Mouse (Mus musculus) testis, adult 2 months (tissue): Measurements from ENCODE around the gene Spryd4. TPM values are rescaled to one million over a fixed set of nuclear protein-coding genes. Genes with fewer than 3 reads are reported as not detected.
"Not testable (repeated sequence)": the region's sequence is repeated elsewhere in the genome, so short reads cannot be mapped to it uniquely, and the experiment has no call there.

Source experiments
- H3K27ac ChIP-seq: fragments of 200-500 bp; 2 replicates; pipeline ENCODE4 v1.5.1; 2012; ENCODE audit warnings: low read depth, low read length; ENCODE audit not compliant: control insufficient read depth, insufficient read depth
- H3K27me3 ChIP-seq: fragments of 200-500 bp; 2 replicates; pipeline ENCODE4 v1.6.1; 2012; ENCODE audit warnings: mild to moderate bottlenecking, low read length, moderate library complexity; ENCODE audit not compliant: control insufficient read depth, insufficient read depth
- H3K36me3 ChIP-seq: fragments of 200-500 bp; 2 replicates; pipeline ENCODE4 v1.6.1; 2012; ENCODE audit warnings: mild to moderate bottlenecking, low read length; ENCODE audit not compliant: control insufficient read depth, insufficient read depth
- H3K4me1 ChIP-seq: fragments of 200-500 bp; 2 replicates; pipeline ENCODE4 v1.6.1; 2012; ENCODE audit warnings: low read length; ENCODE audit not compliant: control insufficient read depth, insufficient read depth
- H3K4me3 ChIP-seq: fragments of 200-500 bp; 2 replicates; pipeline ENCODE4 v1.5.1; 2012; ENCODE audit warnings: low read depth, mild to moderate bottlenecking, low read length, moderate library complexity, mixed read lengths; ENCODE audit not compliant: control insufficient read depth
- CTCF ChIP-seq: fragments of 200-500 bp; IDR thresholded peaks from 2 replicates; pipeline ENCODE4 v1.5.1; 2012; ENCODE audit warnings: low read depth, mild to moderate bottlenecking, inconsistent platforms, low read length, moderate library complexity; ENCODE audit not compliant: control insufficient read depth, insufficient read depth, insufficient replicate concordance
- POLR2A ChIP-seq: fragments of 200-500 bp; IDR thresholded peaks from 2 replicates; pipeline ENCODE4 v1.6.1; 2012; ENCODE audit warnings: low read depth, mild to moderate bottlenecking, inconsistent platforms, low read length, moderate library complexity; ENCODE audit not compliant: control insufficient read depth
- polyA plus RNA-seq: library from polyadenylated mRNA; depleted of rRNA; stranded (reverse); fragments of >200 nt; gene quantifications from 2 replicates; pipeline ENCODE4 v1.2.3, GENCODE M21; 2012

Gene Spryd4
- polyA plus RNA-seq, 1 experiment = 3.1 TPM

DNA sequence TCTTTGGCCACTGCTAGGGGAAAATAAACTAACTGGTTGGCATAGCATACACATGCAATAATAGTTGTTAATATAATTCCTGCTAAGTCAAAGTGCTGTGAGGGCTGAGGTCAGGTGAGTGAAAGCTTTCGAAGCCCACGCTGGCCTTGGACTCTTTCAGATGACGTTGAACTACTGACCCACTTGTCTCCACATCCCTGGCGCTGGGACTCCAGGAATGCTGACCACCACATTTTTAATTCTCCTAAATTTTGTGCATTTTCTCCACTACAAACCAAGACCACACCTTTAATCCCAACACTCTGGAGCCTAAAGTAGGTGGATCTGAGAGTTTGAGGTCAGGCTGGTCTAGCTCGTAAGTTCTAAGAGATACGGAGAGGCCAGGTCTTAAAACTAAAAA is 18.5 kb downstream of the Spryd4 start:
- Histone ChIP-seq H3K4me3 (no peak overlapping the region), H3K27ac (no peak overlapping the region), H3K4me1 (peaks cover 10% of the 10 kb centered on the region), H3K36me3 (no peaks in the 10 kb centered on the region), H3K27me3 (no peaks in the 10 kb centered on the region)
- TF ChIP-seq POLR2A = no peak
- no peak for TF ChIP-seq CTCF

DNA sequence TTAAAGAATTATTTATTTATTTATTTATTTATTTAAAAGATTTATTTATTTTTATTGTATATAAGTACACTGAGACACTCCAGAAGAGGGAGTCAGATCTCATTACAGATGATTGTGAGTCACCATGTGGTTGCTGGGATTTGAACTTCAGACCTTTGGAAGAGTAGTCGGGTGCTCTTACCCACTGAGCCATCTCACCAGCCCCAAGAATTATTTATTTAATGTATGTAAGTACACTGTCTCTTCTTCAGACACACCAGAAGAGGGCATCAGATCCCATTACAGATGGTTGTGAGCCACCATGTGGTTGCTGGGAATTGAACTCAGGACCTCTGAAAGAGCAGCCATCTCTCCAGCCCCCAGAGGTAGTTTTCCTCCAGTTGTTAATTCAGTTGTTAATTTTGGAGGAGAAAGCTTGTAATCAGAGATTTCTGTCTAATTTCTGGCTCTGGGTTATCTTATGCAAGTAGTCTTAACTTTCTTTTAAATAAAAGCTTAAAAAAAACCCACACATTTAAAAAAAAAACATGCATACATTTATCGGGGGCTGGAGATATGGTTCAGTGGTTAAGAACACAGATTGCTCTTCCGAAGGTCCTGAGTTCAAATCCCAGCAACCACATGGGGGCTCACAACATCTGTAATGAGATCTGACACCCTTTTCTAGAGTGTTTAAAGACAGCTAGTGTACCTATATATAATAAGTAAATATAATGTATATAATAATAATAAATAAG is 19.4 kb downstream of the Spryd4 start:
- H3K4me1 ChIP-seq, H3K36me3 ChIP-seq, H3K27ac ChIP-seq: not testable (repeated sequence)

DNA sequence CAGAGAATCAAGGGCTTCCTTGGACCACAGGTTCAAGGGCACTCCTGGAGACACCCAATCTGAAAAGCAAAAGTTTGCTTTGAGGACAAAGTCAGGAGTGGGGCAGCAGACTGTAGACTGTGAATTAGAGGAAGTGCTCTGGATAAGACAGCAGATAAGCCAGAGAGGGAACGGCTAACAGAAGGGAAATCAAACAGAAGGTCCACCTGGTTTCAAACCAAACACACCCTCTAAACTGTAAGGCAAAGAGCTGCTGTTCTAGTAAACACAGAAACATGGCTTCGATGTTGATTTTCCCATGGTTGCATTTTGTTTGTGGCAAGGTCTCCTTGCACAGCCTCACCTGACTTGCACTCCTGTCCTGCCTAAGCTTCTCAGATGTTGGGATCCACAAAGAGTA is 20.1 kb downstream of the Spryd4 start:
- no peak overlapping the region for H3K4me3 ChIP-seq
- TF ChIP-seq POLR2A = no peak
- no peak for TF ChIP-seq CTCF

More for the DNA sequence above, 19.4 kb downstream of the Spryd4 start:
- H3K27me3 ChIP-seq, H3K4me3 ChIP-seq: not testable (repeated sequence)

DNA sequence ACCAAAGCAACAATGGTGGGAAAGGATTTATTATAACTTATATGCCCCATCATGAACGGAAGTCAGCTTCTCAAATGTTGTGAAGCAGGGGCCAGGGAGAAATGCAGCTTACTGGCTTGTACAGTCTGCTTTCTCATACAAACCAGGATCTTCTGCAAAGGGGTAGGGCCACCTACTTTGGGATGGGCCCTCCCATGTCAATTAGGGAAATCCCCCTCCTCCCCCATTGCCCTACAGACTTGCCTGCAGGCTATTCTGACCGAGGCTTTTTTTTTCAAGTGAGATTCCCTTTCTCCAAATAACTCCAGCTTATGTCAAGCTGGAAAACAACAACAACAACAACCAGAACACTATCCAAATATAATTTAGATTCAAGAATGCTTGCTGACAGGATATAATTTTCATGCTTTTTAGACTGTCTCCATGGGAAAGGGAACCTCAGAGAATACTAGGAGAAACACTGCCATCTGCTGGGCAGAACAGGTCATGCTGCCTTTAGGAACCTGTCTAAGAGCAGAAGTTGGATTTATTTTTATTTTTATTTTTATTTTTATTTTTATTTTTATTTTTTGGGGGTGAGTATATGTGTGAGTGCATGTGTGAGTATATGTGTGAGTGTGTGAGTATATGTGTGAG is 23.2 kb downstream of the Spryd4 start:
- no peak overlapping the region for H3K4me3 ChIP-seq
- H3K4me1 ChIP-seq = no peaks in the 10 kb centered on the region; the same call in none of the 2 replicates
- H3K36me3 ChIP-seq = no peaks in the 10 kb centered on the region
- no peak overlapping the region for H3K27ac ChIP-seq
- TF ChIP-seq CTCF (peak; percentile 34; the same call in 1 of the 2 replicates), POLR2A (no peak)
- H3K27me3 ChIP-seq = no peaks in the 10 kb centered on the region

More for the DNA sequence above, 20.1 kb downstream of the Spryd4 start:
- Histone ChIP-seq H3K36me3 (no peaks in the 10 kb centered on the region), H3K4me1 (peaks cover 10% of the 10 kb centered on the region), H3K27me3 (no peaks in the 10 kb centered on the region), H3K27ac (no peak overlapping the region)

DNA sequence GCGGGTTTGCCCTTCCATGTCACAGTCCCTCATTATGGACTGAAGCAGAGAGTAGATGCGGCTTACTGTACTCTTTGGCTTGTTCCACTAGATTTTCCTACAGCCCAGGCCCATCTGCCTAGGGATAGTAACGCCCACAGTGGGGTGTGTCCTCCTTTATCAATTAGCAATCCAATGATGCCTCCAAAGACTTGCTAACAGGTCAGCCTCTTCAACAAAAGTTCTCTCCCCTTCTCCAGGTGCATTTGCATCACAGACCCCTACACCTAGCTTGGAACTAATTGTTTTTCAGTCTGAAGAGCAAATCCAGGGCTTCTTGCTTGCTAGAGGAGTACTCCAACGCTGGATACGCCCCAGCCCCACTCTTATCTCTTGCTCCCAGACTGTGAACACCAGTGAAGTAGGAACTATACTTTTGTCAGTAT is 24.4 kb downstream of the Spryd4 start:
- H3K36me3 ChIP-seq = no peaks in the 10 kb centered on the region
- no peaks in the 10 kb centered on the region for H3K27me3 ChIP-seq
- H3K4me3 ChIP-seq = no peak overlapping the region
- H3K4me1 ChIP-seq = no peaks in the 10 kb centered on the region
- no peak overlapping the region for H3K27ac ChIP-seq
- TF ChIP-seq CTCF (no peak), POLR2A (no peak)

DNA sequence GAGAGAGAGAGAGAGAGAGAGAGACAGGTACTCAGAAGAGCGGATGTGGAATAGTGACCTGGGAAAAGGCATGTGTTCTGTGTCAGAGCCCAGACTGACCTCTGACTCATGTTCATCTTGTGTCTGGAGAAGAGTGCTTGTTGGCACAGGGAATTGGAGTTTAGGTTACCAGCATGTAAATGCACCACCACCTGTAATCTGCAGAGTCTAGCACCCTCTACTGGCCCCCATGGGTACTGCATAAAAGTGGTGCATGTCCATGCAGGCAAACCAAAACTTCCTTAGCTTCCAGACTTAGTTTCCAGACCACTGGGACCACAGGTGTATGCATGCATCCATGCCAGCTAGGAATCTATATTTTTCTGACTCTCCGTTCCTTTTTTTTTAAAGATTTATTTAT is 25.6 kb downstream of the Spryd4 start:
- Histone ChIP-seq H3K36me3 (no peaks in the 10 kb centered on the region), H3K4me3 (no peak overlapping the region), H3K27me3 (no peaks in the 10 kb centered on the region), H3K4me1 (no peaks in the 10 kb centered on the region), H3K27ac (no peak overlapping the region)
- TF ChIP-seq POLR2A (no peak), CTCF (peak; percentile 71; the same call in 1 of the 2 replicates)

DNA sequence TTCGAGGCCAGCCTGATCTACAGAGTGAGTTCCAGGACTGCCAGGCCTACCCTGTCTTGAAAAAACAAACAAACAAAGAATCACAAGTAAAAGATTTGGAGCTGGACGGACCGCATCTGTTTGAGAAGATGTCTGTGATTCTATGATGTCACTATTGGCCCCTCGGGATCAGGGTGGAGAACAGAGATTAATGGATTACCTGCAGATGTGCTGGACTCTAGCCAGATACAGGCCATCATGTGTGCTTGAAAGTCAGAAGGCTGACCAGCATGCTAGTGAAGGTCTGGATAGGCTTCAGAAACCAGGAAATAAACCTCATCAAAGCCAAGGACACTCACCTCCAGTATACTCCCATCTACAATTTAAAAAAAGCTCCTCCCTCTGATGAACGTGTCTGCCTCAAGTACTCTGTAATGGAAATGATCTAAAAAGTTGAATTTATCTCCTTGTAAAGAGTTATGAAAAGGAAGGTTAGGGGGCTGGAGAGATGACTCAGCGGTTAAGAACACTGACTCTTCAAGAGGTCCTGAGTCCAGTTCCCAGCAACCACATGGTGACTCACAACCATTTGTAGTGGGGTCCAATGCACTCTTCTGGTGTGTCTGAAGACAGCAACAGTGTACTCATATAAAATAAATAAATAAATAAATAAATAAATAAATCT is 26.2 kb downstream of the Spryd4 start:
- Histone ChIP-seq H3K36me3 (no peaks in the 10 kb centered on the region), H3K27ac (no peak overlapping the region), H3K4me3 (no peak overlapping the region), H3K27me3 (no peaks in the 10 kb centered on the region), H3K4me1 (no peaks in the 10 kb centered on the region)
- TF ChIP-seq CTCF (no peak), POLR2A (no peak)
